12 mouse cellular contexts compared by ENCODE assay signal in the genomic region with DNA sequence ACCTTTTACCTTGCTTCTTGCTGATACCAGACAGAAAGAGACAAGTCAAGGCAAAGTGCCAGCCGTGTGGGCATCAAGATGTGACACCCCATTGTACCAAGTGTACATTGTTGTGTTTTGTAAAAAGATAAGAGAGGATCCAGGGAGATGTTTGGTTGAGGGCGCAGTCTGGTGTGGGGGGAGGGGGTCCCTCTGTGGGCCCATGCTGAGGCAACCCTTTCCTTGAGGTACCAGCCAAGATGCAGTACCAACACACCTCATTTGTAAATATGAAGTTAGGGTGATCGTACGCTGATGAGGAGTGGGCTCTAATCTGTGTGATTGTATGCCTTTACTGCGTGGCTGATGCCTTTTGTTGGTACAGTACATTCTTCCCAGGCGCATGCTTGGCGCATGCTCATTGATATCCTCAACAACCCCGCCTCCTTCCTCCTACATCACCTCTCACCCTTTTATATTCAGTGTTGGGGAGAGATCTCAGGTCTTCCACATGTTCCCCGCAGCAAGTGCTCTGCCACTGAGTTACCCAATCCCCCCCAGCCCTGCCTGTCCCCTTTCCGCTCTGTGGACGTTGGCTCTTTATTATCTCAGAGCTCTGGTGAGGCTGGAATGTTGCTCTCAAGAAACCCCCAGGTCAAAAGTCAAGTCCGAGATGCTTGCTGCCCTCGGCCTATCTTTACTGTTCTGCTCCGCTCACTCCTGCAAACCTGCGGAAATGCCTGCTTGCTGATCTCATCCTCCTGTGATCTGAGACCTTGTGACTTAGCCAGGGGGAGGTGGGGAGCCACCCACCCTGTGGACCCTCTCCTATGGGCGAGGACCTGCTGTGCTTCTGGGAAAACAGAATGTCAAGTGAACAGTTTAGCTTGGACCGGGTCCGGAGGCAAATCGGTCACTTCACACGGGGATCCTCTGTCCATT.
DNase-seq lines count a peak whose midpoint lies in the region.
"Had no signal": no experiment of that assay in that cellular context is flagged by ENCODE, and none has a peak within 500 bp of the region (broad histone marks: within the 10 kb centered on the region; RNA-seq: fewer than 3 reads in every experiment).

No protein-coding gene starts in this region.

- DNase-seq in heart, adult 18-20 months, result peak; percentile 29 to 32
- no peak for DNase-seq in heart, adult 8-10 months (ENCODE audit: low spot score)
- DNase-seq in right cerebral cortex, adult 18-20 months, result peak; percentile 2
- DNase-seq in right cerebral cortex, postnatal 4 days, result no peak
- peak; percentile 7 for DNase-seq in heart, postnatal 25 days (ENCODE audit: low spot score)
- DNase-seq in urinary bladder, postnatal 14 days (ENCODE audit: low spot score), result no peak
- no peak for DNase-seq in gastrocnemius, postnatal 36 days
- no peak for DNase-seq in thymus, postnatal 25 days
- DNase-seq: adrenal gland, postnatal 25 days; cerebellum, adult 18-20 months; gastrocnemius, postnatal 14 days; layer of hippocampus, adult 9-11 months had no signal

- intact Hi-C loops in heart, postnatal 25 days (cut with DNase I), result no loop called here
- intact Hi-C loops in gastrocnemius, postnatal 36 days (cut with DNase I), result no loop called here

Comparison
In these comparisons a context has a peak if more than half of its experiments do, and no peak if none do; other contexts are left out.
1. DNase-seq: peak in heart, adult 18-20 months (2 of 2), right cerebral cortex, adult 18-20 months (single experiment) and heart, postnatal 25 days (single experiment); none in heart, adult 8-10 months (single experiment), right cerebral cortex, postnatal 4 days (single experiment), urinary bladder, postnatal 14 days (single experiment), gastrocnemius, postnatal 36 days (0 of 2) and thymus, postnatal 25 days (single experiment).